Comparison of ENCODE assay signal across 8 mouse cellular contexts in genomic region chr11:80042615-80043418, GRCm38 (mm10). TPM values are rescaled to one million over a fixed set of nuclear protein-coding genes. Genes with fewer than 3 reads are reported as not detected.
DNase-seq lines count a peak whose midpoint lies in the region; ATAC-seq lines count a peak whose summit lies in the region.
"Had no signal": no experiment of that assay in that cellular context is flagged by ENCODE, and none has a peak within 500 bp of the region (broad histone marks: within the 10 kb centered on the region; RNA-seq: fewer than 3 reads in every experiment).

No protein-coding gene starts in this region.

- H3K4me3 ChIP-seq in midbrain, embryonic 10.5 days: no peak overlapping the region
- H3K4me3 ChIP-seq in midbrain, embryonic 11.5 days (ENCODE audit: low read depth, low read length): no peak overlapping the region
- H3K4me3 ChIP-seq in limb, embryonic 11.5 days (ENCODE audit: low read depth, low read length): no peak overlapping the region
- H3K4me3 ChIP-seq: heart, embryonic 15.5 days had no signal

- H3K4me2 ChIP-seq in midbrain, embryonic 11.5 days: no peak overlapping the region
- H3K4me2 ChIP-seq in limb, embryonic 11.5 days (ENCODE audit: low read depth, severe bottlenecking): no peak overlapping the region
- H3K4me2 ChIP-seq: heart, embryonic 15.5 days had no signal

- DNase-seq in midbrain, embryonic 10.5 days (ENCODE audit: low spot score): peak; percentile 29
- DNase-seq in midbrain, embryonic 11.5 days (ENCODE audit: low spot score, missing footprints): no peak
- DNase-seq in MEL-GATA-1-ER (ENCODE audit: extremely low read depth, low read depth): peak; percentile 30
- peak; percentile 63 for DNase-seq in brain, adult 2 months (ENCODE audit: low read depth, low spot score)
- DNase-seq in gastrocnemius, postnatal 36 days: peak; percentile 9 to 20
- peak; percentile 42 for DNase-seq in limb, embryonic 11.5 days (ENCODE audit: low spot score)
- DNase-seq in right cerebral cortex, postnatal 10 days (ENCODE audit: low spot score in 2 of 2): peak; percentile 47 to 54

- intact Hi-C loops in gastrocnemius, postnatal 36 days (cut with DNase I): loop anchor here (5.0 kb wide), 1 partner anchor 39 kb away; the partner anchor contains the start of gene Crlf3

- H3K9me3 ChIP-seq in midbrain, embryonic 10.5 days (replicated peaks): no peaks in the 10 kb centered on the region
- no peaks in the 10 kb centered on the region for H3K9me3 ChIP-seq in midbrain, embryonic 11.5 days (ENCODE audit: control insufficient read depth, low read length)
- H3K9me3 ChIP-seq in limb, embryonic 11.5 days (ENCODE audit: control insufficient read depth, low read length): no peaks in the 10 kb centered on the region
- H3K9me3 ChIP-seq: heart, embryonic 15.5 days had no signal

- no peak overlapping the region for H3K9ac ChIP-seq in midbrain, embryonic 11.5 days (ENCODE audit: low read length)
- H3K9ac ChIP-seq in limb, embryonic 11.5 days (ENCODE audit: low read length): no peak overlapping the region
- H3K9ac ChIP-seq: heart, embryonic 15.5 days had no signal

- no peak for ATAC-seq in midbrain, embryonic 11.5 days (ENCODE audit: low FRiP score)
- ATAC-seq in limb, embryonic 11.5 days (ENCODE audit: insufficient number of reproducible peaks, low FRiP score, low TSS enrichment, low read depth): no peak

- WGBS in midbrain, embryonic 10.5 days: 59% methylated on average over 10 of the region's 10 CpGs
- 58% methylated on average over 10 of the region's 10 CpGs for WGBS in midbrain, embryonic 11.5 days
- 62% methylated on average over 10 of the region's 10 CpGs for WGBS in limb, embryonic 11.5 days

- H3K36me3 ChIP-seq in midbrain, embryonic 10.5 days: peaks cover 23% of the 10 kb centered on the region
- no peaks in the 10 kb centered on the region for H3K36me3 ChIP-seq in midbrain, embryonic 11.5 days (ENCODE audit: control insufficient read depth, insufficient read depth, low read length)
- H3K36me3 ChIP-seq in limb, embryonic 11.5 days (ENCODE audit: control insufficient read depth, insufficient read depth, low read length): peaks cover 3% of the 10 kb centered on the region

- H3K4me1 ChIP-seq in midbrain, embryonic 10.5 days: no peaks in the 10 kb centered on the region
- H3K4me1 ChIP-seq in midbrain, embryonic 11.5 days (ENCODE audit: control insufficient read depth, insufficient read depth, low read length): no peaks in the 10 kb centered on the region
- H3K4me1 ChIP-seq in limb, embryonic 11.5 days (ENCODE audit: control insufficient read depth, insufficient read depth, low read length): no peaks in the 10 kb centered on the region

- H3K27ac ChIP-seq in midbrain, embryonic 10.5 days (replicated peaks): no peak overlapping the region
- H3K27ac ChIP-seq in midbrain, embryonic 11.5 days (ENCODE audit: low read depth, low read length): no peak overlapping the region
- no peak overlapping the region for H3K27ac ChIP-seq in limb, embryonic 11.5 days (replicated peaks; ENCODE audit: low read depth, low read length)
- H3K27ac ChIP-seq: heart, embryonic 15.5 days had no signal

- no peaks in the 10 kb centered on the region for H3K27me3 ChIP-seq in midbrain, embryonic 10.5 days (ENCODE audit: low read depth, poor library complexity, severe bottlenecking)
- H3K27me3 ChIP-seq in midbrain, embryonic 11.5 days (ENCODE audit: control insufficient read depth, insufficient read depth, low read length): no peaks in the 10 kb centered on the region
- H3K27me3 ChIP-seq in limb, embryonic 11.5 days (ENCODE audit: control insufficient read depth, insufficient read depth, low read length): no peaks in the 10 kb centered on the region
- H3K27me3 ChIP-seq: heart, embryonic 15.5 days had no signal

RNA-seq across cellular contexts. Expression of gene Crlf3, which starts 38.0 kb away (rescaled TPM):
- polyA plus RNA-seq in midbrain, embryonic 10.5 days (2016; fragmentation: Nextera tagmentation; extraction: Ambion mirVana): 28.2 and 30.6 TPM in 2 replicates
- 29.2 and 30.4 TPM in 2 replicates for polyA plus RNA-seq in midbrain, embryonic 11.5 days (2014; fragmentation: Nextera tagmentation; extraction: Ambion mirVana)
- total RNA-seq in gastrocnemius, postnatal 36 days (2021): 1 to 10 TPM; 4.7 to 6.8 TPM
- polyA plus RNA-seq in limb, embryonic 11.5 days (2014; fragmentation: Nextera tagmentation; extraction: Ambion mirVana): 52.8 and 62.3 TPM in 2 replicates

RNA-seq across cellular contexts. Expression of gene Atad5, which starts 46.4 kb away (rescaled TPM):
- 17.4 and 17.9 TPM in 2 replicates for polyA plus RNA-seq in midbrain, embryonic 10.5 days (2016; fragmentation: Nextera tagmentation; extraction: Ambion mirVana)
- polyA plus RNA-seq in midbrain, embryonic 11.5 days (2014; fragmentation: Nextera tagmentation; extraction: Ambion mirVana): 19.1 and 20.1 TPM in 2 replicates
- total RNA-seq in gastrocnemius, postnatal 36 days (2021): 1 to 10 TPM in 1 of 2 experiments, under 1 TPM in 1; 0.91 to 1.3 TPM
- polyA plus RNA-seq in limb, embryonic 11.5 days (2014; fragmentation: Nextera tagmentation; extraction: Ambion mirVana): 23.4 and 25.6 TPM in 2 replicates

RNA-seq across cellular contexts. Expression of gene Suz12, which starts 49.9 kb away (rescaled TPM):
- 19.7 and 20.6 TPM in 2 replicates for polyA plus RNA-seq in midbrain, embryonic 10.5 days (2016; fragmentation: Nextera tagmentation; extraction: Ambion mirVana)
- polyA plus RNA-seq in midbrain, embryonic 11.5 days (2014; fragmentation: Nextera tagmentation; extraction: Ambion mirVana): 28.4 and 30.0 TPM in 2 replicates
- 10 to 100 TPM; 14.2 to 20.6 TPM for total RNA-seq in gastrocnemius, postnatal 36 days (2021)
- polyA plus RNA-seq in limb, embryonic 11.5 days (2014; fragmentation: Nextera tagmentation; extraction: Ambion mirVana): 25.7 and 27.7 TPM in 2 replicates
